Mouse (Mus musculus): ENCODE measurements around the gene Scaf1. TPM values are rescaled to one million over a fixed set of nuclear protein-coding genes. Genes with fewer than 3 reads are reported as not detected.
A peak's percentile ranks its signal among the peaks of the same experiment; 100 is the strongest.
"Not testable (repeated sequence)": the region's sequence is repeated elsewhere in the genome, so short reads cannot be mapped to it uniquely, and the experiment has no call there.

Gene Scaf1
- polyA plus RNA-seq, 1 experiment from 2014 or later = 47.2 TPM

GRCm38 (mm10) chr7:45023711-45024110 is 7.5 kb upstream of the Scaf1 start:
- ATAC-seq (ENCODE audit: low read depth); H3K27me3 ChIP-seq; H3K4me2 ChIP-seq; H3K9ac ChIP-seq; H3K27ac ChIP-seq (replicated peaks); H3K9me3 ChIP-seq; H3K4me3 ChIP-seq: not testable (repeated sequence)
- Histone ChIP-seq H3K36me3 (peaks cover 22% of the 10 kb centered on the region), H3K4me1 (replicated peaks) (peaks cover 20% of the 10 kb centered on the region)
- 74% methylated on average over 5 of the region's 5 CpGs for WGBS

DNA sequence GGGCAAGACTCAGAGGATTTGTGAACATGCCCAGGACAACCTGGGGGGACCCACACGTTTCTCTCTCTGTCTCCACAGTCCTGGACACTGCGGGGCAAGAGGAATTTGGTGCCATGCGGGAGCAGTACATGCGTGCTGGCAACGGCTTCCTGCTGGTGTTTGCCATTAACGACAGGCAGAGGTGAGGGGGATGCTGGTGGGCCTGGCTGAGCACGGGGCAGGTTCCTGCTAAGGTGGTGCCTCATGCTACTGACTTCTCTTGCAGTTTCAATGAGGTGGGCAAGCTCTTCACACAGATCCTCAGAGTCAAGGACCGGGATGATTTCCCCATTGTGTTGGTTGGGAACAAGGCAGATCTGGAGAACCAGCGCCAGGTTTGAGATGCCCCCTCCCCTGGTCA is 4.1 kb upstream of the Scaf1 start:
- no peaks in the 10 kb centered on the region for H3K9me3 ChIP-seq
- H3K9ac ChIP-seq = no peak overlapping the region
- no peak for ATAC-seq (ENCODE audit: low read depth)
- H3K36me3 ChIP-seq = no peaks in the 10 kb centered on the region
- no peak overlapping the region for H3K4me2 ChIP-seq
- no peak overlapping the region for H3K27ac ChIP-seq (replicated peaks)
- WGBS = 82% methylated on average over 9 of the region's 9 CpGs
- H3K27me3 ChIP-seq = no peaks in the 10 kb centered on the region
- H3K4me1 ChIP-seq (replicated peaks) = peaks cover 28% of the 10 kb centered on the region
- H3K4me3 ChIP-seq = no peak overlapping the region

- Histone ChIP-seq H3K27me3 (no peaks in the 10 kb centered on the region), H3K27ac (replicated peaks) (no peak overlapping the region), H3K4me3 (no peak overlapping the region; the same call in 1 of the 2 replicates), H3K4me2 (peak overlapping the region; percentile 78), H3K9ac (0 out of 2 replicates have a peak overlapping the region, but pooled peaks have one; percentile 73), H3K4me1 (replicated peaks) (peaks cover 38% of the 10 kb centered on the region), H3K9me3 (no peaks in the 10 kb centered on the region), H3K36me3 (no peaks in the 10 kb centered on the region)
- 43% methylated on average over 8 of the region's 8 CpGs for WGBS
- ATAC-seq (ENCODE audit: low read depth) = no peak
Observed at GRCm38 (mm10) chr7:45019031-45019571, 2.9 kb upstream of the Scaf1 start.

DNA sequence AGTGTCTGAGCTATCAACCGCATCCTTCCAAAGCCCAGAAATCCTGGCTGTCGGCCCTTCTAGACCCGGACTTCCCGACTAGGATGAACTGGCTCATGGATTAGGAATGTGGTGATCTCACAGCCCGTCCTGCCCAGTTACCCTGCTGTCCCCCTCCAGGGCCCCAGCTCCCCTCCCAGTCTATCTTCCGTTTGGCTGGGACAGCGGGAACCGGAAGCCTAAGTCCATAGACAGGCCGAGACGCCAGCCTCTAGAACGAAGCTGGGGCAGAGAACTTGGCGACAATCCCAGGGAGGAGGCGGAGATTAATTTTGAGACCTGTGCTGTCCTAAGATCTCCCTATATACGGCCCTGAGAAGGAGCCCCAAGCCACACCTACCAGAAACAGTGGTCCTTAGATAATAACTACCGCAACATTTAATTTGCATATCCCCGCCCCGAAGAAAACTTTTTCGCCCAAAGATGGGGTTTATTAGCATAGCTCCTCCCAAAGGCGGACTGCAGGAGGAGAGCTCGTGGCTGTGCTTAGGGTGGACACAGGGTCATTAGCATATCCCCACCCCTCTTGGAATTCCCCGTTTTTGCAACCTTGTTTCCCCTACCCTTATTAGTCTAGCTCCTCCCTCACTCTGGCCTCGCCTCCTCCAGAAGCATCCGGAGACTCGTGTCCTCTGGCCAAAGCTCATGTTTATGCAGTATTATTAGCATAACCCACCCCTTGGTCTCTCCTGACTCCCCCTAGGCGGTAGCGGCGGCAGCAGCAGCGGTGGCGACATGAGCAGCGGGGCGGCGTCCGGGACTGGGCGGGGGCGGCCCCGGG is 1.3 kb upstream of the Scaf1 start, which contains the start of gene Rras:
Rras (plus strand) TSS at position 720 of the 820 bp plus-strand sequence.
- H3K36me3 ChIP-seq = peaks cover 12% of the 10 kb centered on the region
- no peaks in the 10 kb centered on the region for H3K9me3 ChIP-seq
- peak within 1 kb of the TSS; percentile 78 for H3K4me2 ChIP-seq
- peaks cover 51% of the 10 kb centered on the region for H3K4me1 ChIP-seq (replicated peaks)
- ATAC-seq (ENCODE audit: low read depth) = peak; percentile 79
- peak within 1 kb of the TSS; percentile 73 for H3K9ac ChIP-seq
- peak within 1 kb of the TSS; percentile 80 for H3K4me3 ChIP-seq
- WGBS = under 1% methylated on average over 36 of the region's 36 CpGs
- no peaks in the 10 kb centered on the region for H3K27me3 ChIP-seq
- H3K27ac ChIP-seq (replicated peaks) = peak within 1 kb of the TSS; percentile 90

DNA sequence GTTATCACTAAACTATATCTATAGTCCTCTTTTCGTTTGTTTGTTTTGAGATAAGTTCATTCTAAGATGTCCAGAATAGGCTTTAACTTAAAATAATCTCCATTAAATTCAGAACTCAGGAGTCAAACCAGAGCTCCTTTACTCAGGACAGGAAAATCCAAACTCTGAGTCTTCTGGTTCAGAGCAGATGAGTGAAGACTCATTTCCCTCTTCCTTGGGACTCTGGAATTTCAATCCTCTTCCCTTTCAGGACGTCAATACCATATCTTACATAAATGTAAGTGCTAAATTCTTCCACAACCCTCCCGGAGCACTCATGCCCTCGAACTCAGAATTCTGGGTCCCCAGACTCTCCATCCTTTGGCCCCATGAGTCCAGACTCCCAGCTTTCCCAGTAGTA is 598 bp upstream of the Scaf1 start:
- peak overlapping the region; percentile 80 for H3K4me3 ChIP-seq
- 4% methylated on average over 4 of the region's 4 CpGs for WGBS

DNA sequence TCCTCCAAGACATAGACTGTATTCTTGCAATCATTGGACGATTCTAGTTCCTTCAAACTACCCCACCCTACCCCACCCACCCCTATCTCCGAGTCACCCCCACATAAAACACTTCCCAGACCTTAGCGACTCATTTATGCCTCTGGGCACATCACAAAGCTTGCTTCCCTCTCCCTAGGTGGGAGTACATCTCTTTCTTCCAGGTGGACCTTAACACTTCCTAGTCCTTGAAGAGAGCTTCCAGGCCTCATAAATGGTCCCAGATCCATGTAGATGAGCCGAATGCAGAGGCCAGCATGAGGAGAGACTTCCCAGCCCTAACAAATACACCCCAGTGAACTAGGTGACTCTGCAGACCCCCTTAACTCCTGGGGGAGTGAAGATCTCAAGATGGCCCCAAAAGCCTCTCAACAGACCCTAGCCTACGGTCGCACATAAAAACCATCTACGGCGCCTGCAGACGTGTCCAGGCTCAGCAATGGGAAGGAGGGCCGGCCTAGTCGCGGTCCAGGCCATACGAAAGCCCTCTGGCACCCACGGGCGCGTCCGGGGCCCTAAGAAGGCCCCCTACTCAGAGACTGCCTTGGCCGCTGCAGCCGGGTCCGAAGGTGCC is 713 bp downstream of the Scaf1 start:
- no peak for ATAC-seq (ENCODE audit: low read depth)
- Histone ChIP-seq H3K27me3 (no peaks in the 10 kb centered on the region), H3K9me3 (no peaks in the 10 kb centered on the region), H3K4me2 (peak overlapping the region; percentile 77), H3K36me3 (peaks cover 31% of the 10 kb centered on the region), H3K4me1 (replicated peaks) (peaks cover 51% of the 10 kb centered on the region), H3K4me3 (peak overlapping the region; percentile 80), H3K9ac (peak overlapping the region; percentile 87), H3K27ac (replicated peaks) (peak overlapping the region; percentile 83)
- 3% methylated on average over 20 of the region's 20 CpGs for WGBS

More for the DNA sequence above, 598 bp upstream of the Scaf1 start:
- H3K27ac ChIP-seq (replicated peaks) = peak overlapping the region; percentile 90
- peak overlapping the region; percentile 60 for H3K9ac ChIP-seq
- peak overlapping the region; percentile 78 for H3K4me2 ChIP-seq
- peaks cover 19% of the 10 kb centered on the region for H3K36me3 ChIP-seq
- H3K9me3 ChIP-seq = no peaks in the 10 kb centered on the region
- H3K27me3 ChIP-seq = no peaks in the 10 kb centered on the region
- H3K4me1 ChIP-seq (replicated peaks) = peaks cover 51% of the 10 kb centered on the region
- ATAC-seq (ENCODE audit: low read depth) = no peak

DNA sequence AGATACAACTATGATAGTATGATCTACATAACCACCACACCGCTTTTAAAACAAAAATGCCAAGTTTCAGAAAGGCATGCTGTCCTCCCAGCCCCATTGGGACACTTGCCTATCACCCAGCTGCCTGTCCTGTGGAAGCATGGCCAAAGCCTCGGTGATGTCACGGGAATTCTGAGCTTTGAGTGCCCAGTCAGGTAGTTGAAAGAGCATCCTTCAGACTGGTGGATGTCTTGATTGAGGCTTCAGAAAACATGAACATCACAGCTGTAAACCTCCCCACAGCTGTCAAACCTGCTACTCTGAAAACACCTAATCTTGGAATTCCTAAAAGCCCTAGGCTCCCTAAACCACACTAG is 2.1 kb downstream of the Scaf1 start:
- Histone ChIP-seq H3K36me3 (peaks cover 44% of the 10 kb centered on the region), H3K27ac (replicated peaks) (no peak overlapping the region), H3K9ac (no peak overlapping the region), H3K9me3 (no peaks in the 10 kb centered on the region), H3K27me3 (no peaks in the 10 kb centered on the region), H3K4me2 (peak overlapping the region; percentile 77; the same call in 1 of the 2 replicates), H3K4me1 (replicated peaks) (peaks cover 50% of the 10 kb centered on the region), H3K4me3 (no peak overlapping the region)
- ATAC-seq (ENCODE audit: low read depth) = no peak
- 96% methylated on average over 3 of the region's 3 CpGs for WGBS

- H3K27me3 ChIP-seq = no peaks in the 10 kb centered on the region
- ATAC-seq (ENCODE audit: low read depth) = no peak
- H3K4me1 ChIP-seq (replicated peaks) = peaks cover 45% of the 10 kb centered on the region
- 94% methylated on average over 16 of the region's 16 CpGs for WGBS
- no peak overlapping the region for H3K27ac ChIP-seq (replicated peaks)
- no peak overlapping the region for H3K9ac ChIP-seq
- no peaks in the 10 kb centered on the region for H3K9me3 ChIP-seq
- H3K4me3 ChIP-seq = no peak overlapping the region
- peaks cover 50% of the 10 kb centered on the region for H3K36me3 ChIP-seq
- no peak overlapping the region for H3K4me2 ChIP-seq
Observed at GRCm38 (mm10) chr7:45013366-45014095, 2.6 kb downstream of the Scaf1 start.

- Histone ChIP-seq H3K4me2 (no peak overlapping the region), H3K9ac (no peak overlapping the region), H3K27me3 (no peaks in the 10 kb centered on the region), H3K9me3 (no peaks in the 10 kb centered on the region), H3K36me3 (peaks cover 57% of the 10 kb centered on the region), H3K27ac (replicated peaks) (no peak overlapping the region), H3K4me3 (no peak overlapping the region), H3K4me1 (replicated peaks) (peaks cover 39% of the 10 kb centered on the region)
- ATAC-seq (ENCODE audit: low read depth) = no peak
- 91% methylated on average over 4 of the region's 4 CpGs for WGBS
Observed at GRCm38 (mm10) chr7:45012824-45013223, 3.3 kb downstream of the Scaf1 start.

- Histone ChIP-seq H3K27me3 (no peaks in the 10 kb centered on the region), H3K27ac (replicated peaks) (no peak overlapping the region), H3K4me1 (replicated peaks) (peaks cover 31% of the 10 kb centered on the region), H3K36me3 (peaks cover 65% of the 10 kb centered on the region), H3K9me3 (no peaks in the 10 kb centered on the region), H3K4me2 (no peak overlapping the region), H3K9ac (no peak overlapping the region), H3K4me3 (no peak overlapping the region)
- WGBS = 98% methylated on average over 6 of the region's 6 CpGs
- ATAC-seq (ENCODE audit: low read depth) = no peak
Observed at GRCm38 (mm10) chr7:45012011-45012410, 4.2 kb downstream of the Scaf1 start.

- ATAC-seq (ENCODE audit: low read depth) = no peak
- H3K27ac ChIP-seq (replicated peaks) = no peak overlapping the region
- 95% methylated on average over 19 of the region's 19 CpGs for WGBS
- H3K36me3 ChIP-seq = peaks cover 98% of the 10 kb centered on the region
- H3K9ac ChIP-seq = no peak overlapping the region
- no peak overlapping the region for H3K4me2 ChIP-seq
- H3K4me1 ChIP-seq (replicated peaks) = peaks cover 6% of the 10 kb centered on the region; the same call in 1 of the 2 replicates
- no peaks in the 10 kb centered on the region for H3K9me3 ChIP-seq
- H3K27me3 ChIP-seq = no peaks in the 10 kb centered on the region
- no peak overlapping the region for H3K4me3 ChIP-seq
Observed at GRCm38 (mm10) chr7:45008411-45008810, 7.8 kb downstream of the Scaf1 start.

DNA sequence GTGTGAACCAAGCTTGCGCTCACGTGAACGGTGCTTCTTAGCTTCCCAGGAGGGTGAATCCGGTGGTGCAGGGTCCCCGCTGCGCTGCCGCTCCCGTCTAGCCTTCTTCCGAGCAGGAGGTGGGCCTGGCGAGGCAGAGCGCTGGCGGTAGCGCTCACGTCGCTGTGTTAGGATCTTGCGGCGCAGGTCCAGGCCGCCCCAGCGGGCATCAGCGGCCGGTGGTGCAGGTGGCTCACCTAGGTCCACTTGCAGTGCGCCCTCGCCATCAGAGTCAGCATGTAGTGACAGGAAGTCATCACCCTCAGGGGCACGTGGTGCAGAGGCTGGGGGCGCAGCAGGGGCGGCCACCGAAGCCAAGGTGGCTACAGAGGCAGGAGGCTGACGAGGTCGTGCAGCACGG is 8.3 kb downstream of the Scaf1 start:
- ATAC-seq (ENCODE audit: low read depth) = no peak
- peaks cover 98% of the 10 kb centered on the region for H3K36me3 ChIP-seq
- no peak overlapping the region for H3K4me2 ChIP-seq
- H3K4me1 ChIP-seq (replicated peaks) = peaks cover under 1% of the 10 kb centered on the region; the same call in 1 of the 2 replicates
- H3K27me3 ChIP-seq = no peaks in the 10 kb centered on the region
- H3K9me3 ChIP-seq = no peaks in the 10 kb centered on the region
- H3K9ac ChIP-seq = no peak overlapping the region
- 95% methylated on average over 30 of the region's 30 CpGs for WGBS
- no peak overlapping the region for H3K4me3 ChIP-seq
- no peak overlapping the region for H3K27ac ChIP-seq (replicated peaks)
